Mouse (Mus musculus) bone marrow macrophage, adult 2 months (primary cell): Measurements from ENCODE around the gene Mgst3.

ENCODE experiments used
- CTCF ChIP-seq: IDR thresholded peaks from 2 replicates; pipeline ENCODE4 v1.5.1; 2012; ENCODE audit warnings: low read depth, mild to moderate bottlenecking, low read length, moderate library complexity
- POLR2A ChIP-seq: IDR thresholded peaks from 2 replicates; pipeline ENCODE4 v1.6.1; 2012; ENCODE audit warnings: mild to moderate bottlenecking, low read depth, low read length, borderline replicate concordance

DNA sequence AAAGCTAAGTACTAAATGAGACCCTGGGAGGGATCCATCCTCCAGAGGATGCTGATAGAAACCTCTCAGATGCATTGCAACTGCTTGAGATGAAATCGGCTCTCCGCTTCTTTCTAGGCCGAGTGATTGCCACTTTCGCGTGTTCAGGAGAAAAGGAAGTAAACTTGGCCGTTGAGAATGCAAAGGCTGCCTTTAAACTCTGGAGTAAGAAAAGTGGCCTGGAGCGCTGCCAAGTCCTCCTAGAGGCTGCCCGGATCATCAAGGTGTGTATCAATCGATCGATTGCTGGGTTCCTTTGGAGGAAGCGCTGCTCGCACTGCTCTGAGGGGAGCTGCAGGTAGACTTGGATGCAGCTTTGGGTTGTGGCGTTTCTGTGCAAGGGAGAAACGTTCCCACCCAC, 41.2 kb downstream of the Mgst3 start:
- TF ChIP-seq CTCF (no peak), POLR2A (no peak)
